ENCODE assay signal across 8 mouse cellular contexts in genomic region chr7:65861591-65862472, GRCm38 (mm10). TPM values are rescaled to one million over a fixed set of nuclear protein-coding genes. Genes with fewer than 3 reads are reported as not detected.
A peak's percentile ranks its signal among the peaks of the same experiment; 100 is the strongest.
DNase-seq lines count a peak whose midpoint lies in the region; ATAC-seq lines count a peak whose summit lies in the region.

Pcsk6 (plus strand) TSS chr7:65861734.

- ATAC-seq in hindbrain, embryonic 15.5 days (ENCODE audit: low FRiP score, low read depth), result peak; percentile 73
- peak; percentile 83 for ATAC-seq in midbrain, embryonic 11.5 days (ENCODE audit: low FRiP score)

- peak; percentile 61 to 74 for DNase-seq in cerebellum, postnatal 10 days
- DNase-seq in cerebellum, adult 9-11 months, result no peak
- DNase-seq in cerebellum, postnatal 14 days, result peak; percentile 49 to 60
- peak; percentile 46 for DNase-seq in gastrocnemius, postnatal 14 days
- DNase-seq in left cerebral cortex, postnatal 36 days (ENCODE audit: low spot score in 2 of 2), result peak; percentile 34 to 41
- peak; percentile 94 for DNase-seq in midbrain, embryonic 11.5 days (ENCODE audit: low spot score, missing footprints)
- peak; percentile 38 for DNase-seq in urinary bladder, postnatal 25 days (ENCODE audit: low spot score)

- H3K4me2 ChIP-seq in hindbrain, embryonic 15.5 days, result peak within 1 kb of the TSS; percentile 98
- H3K4me2 ChIP-seq in midbrain, embryonic 11.5 days, result peak within 1 kb of the TSS; percentile 98

- peak within 1 kb of the TSS; percentile 69 for H3K4me3 ChIP-seq in hindbrain, embryonic 15.5 days
- peak within 1 kb of the TSS; percentile 58 for H3K4me3 ChIP-seq in midbrain, embryonic 11.5 days (ENCODE audit: low read depth, low read length)

- intact Hi-C loops in gastrocnemius, postnatal 14 days (cut with DNase I; ENCODE audit: low total_unique reads), result no loop called here
- intact Hi-C loops in left cerebral cortex, postnatal 36 days (cut with DNase I), result loop anchor here (2.0 to 10.0 kb wide), 2 partner anchors 49 to 163 kb away; no protein-coding TSS in a partner anchor

- H3K27ac ChIP-seq in hindbrain, embryonic 15.5 days (replicated peaks), result no peak within 1 kb of the TSS
- no peak within 1 kb of the TSS for H3K27ac ChIP-seq in midbrain, embryonic 11.5 days (ENCODE audit: low read depth, low read length)

- peak within 1 kb of the TSS; percentile 59 for H3K9ac ChIP-seq in hindbrain, embryonic 15.5 days
- peak within 1 kb of the TSS; percentile 61 for H3K9ac ChIP-seq in midbrain, embryonic 11.5 days (ENCODE audit: low read length)

- under 1% methylated on average over 80 of the region's 111 CpGs for WGBS in hindbrain, embryonic 15.5 days
- WGBS in midbrain, embryonic 11.5 days, result under 1% methylated on average over 64 of the region's 111 CpGs

- H3K4me1 ChIP-seq in hindbrain, embryonic 15.5 days (replicated peaks), result peaks cover 13% of the 10 kb centered on the region
- peaks cover 5% of the 10 kb centered on the region for H3K4me1 ChIP-seq in midbrain, embryonic 11.5 days (ENCODE audit: control insufficient read depth, insufficient read depth, low read length)

- peaks cover 44% of the 10 kb centered on the region for H3K27me3 ChIP-seq in hindbrain, embryonic 15.5 days
- H3K27me3 ChIP-seq in midbrain, embryonic 11.5 days (ENCODE audit: control insufficient read depth, insufficient read depth, low read length), result peaks cover 33% of the 10 kb centered on the region

- H3K36me3 ChIP-seq in hindbrain, embryonic 15.5 days, result no peaks in the 10 kb centered on the region
- H3K36me3 ChIP-seq in midbrain, embryonic 11.5 days (ENCODE audit: control insufficient read depth, insufficient read depth, low read length), result no peaks in the 10 kb centered on the region

- no peaks in the 10 kb centered on the region for H3K9me3 ChIP-seq in hindbrain, embryonic 15.5 days
- H3K9me3 ChIP-seq in midbrain, embryonic 11.5 days (ENCODE audit: control insufficient read depth, low read length), result no peaks in the 10 kb centered on the region

RNA-seq across cellular contexts. Expression of gene Pcsk6, which starts in this region (rescaled TPM):
- 10 to 100 TPM; 31.6 to 39.6 TPM for total RNA-seq in gastrocnemius, postnatal 14 days (2021)
- polyA plus RNA-seq in hindbrain, embryonic 15.5 days (2015; fragmentation: Nextera tagmentation; extraction: Ambion mirVana), result 1.0 and 1.8 TPM in 2 replicates
- total RNA-seq in left cerebral cortex, postnatal 36 days (2021), result 1 to 10 TPM; 8.4 to 9.6 TPM
- polyA plus RNA-seq in midbrain, embryonic 11.5 days (2014; fragmentation: Nextera tagmentation; extraction: Ambion mirVana), result 0.69 and 0.85 TPM in 2 replicates

Comparison
In these comparisons a context has a peak if more than half of its experiments do, and no peak if none do; other contexts are left out.
1. Peak in DNase-seq, ATAC-seq, H3K4me3 ChIP-seq, H3K9ac ChIP-seq and H3K4me2 ChIP-seq in midbrain, embryonic 11.5 days; RNA of the gene not detected or under 1 TPM.